Mouse (Mus musculus): Measurements from ENCODE around the gene Trim2. TPM values are rescaled to one million over a fixed set of nuclear protein-coding genes. Genes with fewer than 3 reads are reported as not detected.

The Trim2 gene
- total and polyA plus RNA-seq, 3 experiments, result 2.4 to 3.3 (median 2.5) TPM

- peak; percentile 95 for TF ChIP-seq SMC3 (IDR thresholded peaks at IDR 0.05; ENCODE audit: low read depth, low read length)
These were observed 6.5 kb upstream of the Trim2 start (continued) for GRCm38 (mm10) chr3:84313003-84313800.

GRCm38 (mm10) chr3:84312326-84312725, 5.6 kb upstream of the Trim2 start:
- no peaks in the 10 kb centered on the region for H3K9me3 ChIP-seq (replicated peaks; ENCODE audit: low read length)
- peaks cover 11 to 19% of the 10 kb centered on the region in 2 experiments; a peak in 3 of 4 replicates for H3K4me1 ChIP-seq (ENCODE audit: control insufficient read depth in 1 of 2, insufficient read depth in 2 of 2)
- in situ Hi-C loops (cut with MboI; ENCODE audit: low pct_ligation_motif_present, low pct_unique_long_range_greater_than_20kb, low sequenced_read_pairs) (loop anchor here (5.0 to 25.0 kb wide), 3 partner anchors 140 to 398 kb away; partner anchors contain the start of gene Gm6525), dilution Hi-C loops (cut with MboI; ENCODE audit: extremely low pct_ligation_motif_present, extremely low pct_unique_long_range_greater_than_20kb, low sequenced_read_pairs) (no loop called here)
- H3K27me3 ChIP-seq (replicated peaks), result no peaks in the 10 kb centered on the region
- TF ChIP-seq E2F4 (IDR thresholded peaks at IDR 0.05; ENCODE audit: insufficient replicate concordance, low read depth, low read length), result no peak
- no peak for TF ChIP-seq POLR2A (IDR thresholded peaks at IDR 0.05; ENCODE audit: low read depth, low read length)
- no peak for TF ChIP-seq HCFC1 (IDR thresholded peaks at IDR 0.05; ENCODE audit: low read depth, low read length)
- TF ChIP-seq JUN (IDR thresholded peaks at IDR 0.05; ENCODE audit: insufficient read depth, low read depth, low read length), result no peak
- no peak for TF ChIP-seq MAX (IDR thresholded peaks at IDR 0.05; ENCODE audit: low read length)
- no peak for TF ChIP-seq EP300 (IDR thresholded peaks at IDR 0.05; ENCODE audit: low read length)
- TF ChIP-seq ELF1 (IDR thresholded peaks at IDR 0.05; ENCODE audit: low read depth, low read length), result no peak
- TF ChIP-seq ZKSCAN1 (IDR thresholded peaks at IDR 0.05; ENCODE audit: borderline replicate concordance, low read depth, low read length), result no peak
- peak; percentile 49; the same call in 1 of the 2 replicates for TF ChIP-seq BHLHE40 (IDR thresholded peaks at IDR 0.05; ENCODE audit: low read depth, low read length)
- TF ChIP-seq MAZ (IDR thresholded peaks at IDR 0.05; ENCODE audit: low read depth, low read length), result 0 out of 2 replicates have a peak, but pooled peaks have one; percentile 27
- TF ChIP-seq GABPA (IDR thresholded peaks at IDR 0.05; ENCODE audit: insufficient replicate concordance, low read depth, low read length), result no peak
- TF ChIP-seq POLR2AphosphoS2 (IDR thresholded peaks at IDR 0.05; ENCODE audit: low read depth, low read length), result no peak
- TF ChIP-seq ETS1 (conservative IDR thresholded peaks at IDR 0.05; ENCODE audit: low read depth, low read length), result no peak
- 0 out of 2 replicates have a peak, but pooled peaks have one; percentile 27 for TF ChIP-seq CHD1 (IDR thresholded peaks at IDR 0.05; ENCODE audit: low read depth, low read length)
- H3K27ac ChIP-seq (ENCODE audit: insufficient read depth, low read depth), result no peak overlapping the region
- no peak overlapping the region for H3K4me2 ChIP-seq (ENCODE audit: insufficient read depth, low read depth, poor library complexity, severe bottlenecking)
- H3K4me3 ChIP-seq (replicated peaks in 1 of 3; ENCODE audit: low read depth in 2 of 3, low read length in 2 of 3, poor library complexity in 1 of 3), result no peak overlapping the region
- H3K79me2 ChIP-seq (replicated peaks; ENCODE audit: control insufficient read depth, extremely low read depth, insufficient read depth, poor library complexity, severe bottlenecking), result no peaks in the 10 kb centered on the region
- no peak for DNase-seq (ENCODE audit: extremely low read depth)
- H3K9ac ChIP-seq (ENCODE audit: insufficient read depth, low read depth), result no peak overlapping the region
- H3K36me3 ChIP-seq (replicated peaks in 1 of 2; ENCODE audit: control insufficient read depth in 1 of 2, insufficient read depth in 1 of 2, low read length in 1 of 2), result no peaks in the 10 kb centered on the region

- Histone ChIP-seq H3K36me3 (replicated peaks in 1 of 2; ENCODE audit: control insufficient read depth in 1 of 2, insufficient read depth in 1 of 2, low read length in 1 of 2) (no peaks in the 10 kb centered on the region), H3K27me3 (replicated peaks) (peaks cover 10% of the 10 kb centered on the region), H3K4me2 (ENCODE audit: insufficient read depth, low read depth, poor library complexity, severe bottlenecking) (no peak overlapping the region), H3K4me3 (replicated peaks in 1 of 3; ENCODE audit: low read depth in 2 of 3, low read length in 2 of 3, poor library complexity in 1 of 3) (no peak overlapping the region), H3K9me3 (replicated peaks; ENCODE audit: low read length) (peaks cover 4% of the 10 kb centered on the region), H3K79me2 (replicated peaks; ENCODE audit: control insufficient read depth, extremely low read depth, insufficient read depth, poor library complexity, severe bottlenecking) (no peaks in the 10 kb centered on the region), H3K9ac (ENCODE audit: insufficient read depth, low read depth) (no peak overlapping the region), H3K4me1 (ENCODE audit: control insufficient read depth in 1 of 2, insufficient read depth in 2 of 2) (peaks cover 8 to 19% of the 10 kb centered on the region in 2 experiments), H3K27ac (ENCODE audit: insufficient read depth, low read depth) (no peak overlapping the region)
- dilution Hi-C loops (cut with MboI; ENCODE audit: extremely low pct_ligation_motif_present, extremely low pct_unique_long_range_greater_than_20kb, low sequenced_read_pairs), result no loop called here
- TF ChIP-seq POLR2AphosphoS2 (IDR thresholded peaks at IDR 0.05; ENCODE audit: low read depth, low read length) (no peak), ETS1 (conservative IDR thresholded peaks at IDR 0.05; ENCODE audit: low read depth, low read length) (no peak), NELFE (IDR thresholded peaks at IDR 0.05; ENCODE audit: low read depth, low read length) (no peak), CHD2 (IDR thresholded peaks at IDR 0.05; ENCODE audit: low read length) (no peak), RCOR1 (conservative IDR thresholded peaks at IDR 0.05; ENCODE audit: low read depth, low read length) (no peak), MXI1 (IDR thresholded peaks at IDR 0.05; ENCODE audit: low read depth, low read length) (no peak), TBP (conservative IDR thresholded peaks at IDR 0.05; ENCODE audit: low read depth, low read length) (no peak), GABPA (IDR thresholded peaks at IDR 0.05; ENCODE audit: insufficient replicate concordance, low read depth, low read length) (no peak), TCF12 (IDR thresholded peaks at IDR 0.05; ENCODE audit: low read depth, low read length) (no peak), PAX5 (IDR thresholded peaks at IDR 0.05; ENCODE audit: low read length) (no peak), KAT2A (IDR thresholded peaks at IDR 0.05; ENCODE audit: insufficient replicate concordance, low read length) (no peak)
- in situ Hi-C loops (cut with MboI; ENCODE audit: low pct_ligation_motif_present, low pct_unique_long_range_greater_than_20kb, low sequenced_read_pairs), result loop anchor here (25.0 kb wide), 1 partner anchor 245 kb away; no protein-coding TSS in a partner anchor
- DNase-seq (ENCODE audit: extremely low read depth), result no peak
These were observed 839 bp upstream of the Trim2 start for GRCm38 (mm10) chr3:84307516-84307915.

Measured in CH12.LX (cell line).